Mouse (Mus musculus) embryonic fibroblast, embryonic 13.5 days (primary cell): Measurements from ENCODE around the gene Bicral.

Source experiments
- CTCF ChIP-seq: IDR thresholded peaks from 2 replicates; pipeline ENCODE4 v1.5.1; 2011; ENCODE audit warnings: mild to moderate bottlenecking, control low read depth, low read length, moderate library complexity, borderline replicate concordance; ENCODE audit not compliant: insufficient read depth
- POLR2A ChIP-seq: IDR thresholded peaks from 2 replicates; pipeline ENCODE4 v1.6.1; 2011; ENCODE audit warnings: low read depth, mild to moderate bottlenecking, control low read depth, low read length, moderate library complexity

DNA sequence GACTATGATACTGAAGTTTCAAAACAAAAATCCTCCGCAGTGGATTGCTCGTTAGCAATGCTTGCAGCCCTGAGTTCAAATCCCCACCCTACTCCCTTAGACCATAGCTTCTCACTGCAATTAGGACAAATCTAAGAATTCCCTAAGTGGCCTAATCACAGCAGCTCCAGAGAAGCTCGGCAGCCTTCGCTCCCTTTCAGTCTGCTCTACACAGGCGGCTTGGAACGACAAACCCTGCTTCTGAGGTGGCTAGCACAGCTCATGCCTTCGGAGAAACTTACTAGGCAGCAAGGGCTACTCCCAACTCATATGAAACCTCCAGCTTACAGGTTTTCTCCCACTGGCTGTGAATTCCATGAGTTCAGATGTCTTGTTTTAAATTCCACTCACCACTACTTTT, 4.2 kb downstream of the Bicral start:
- no peak for TF ChIP-seq CTCF
- TF ChIP-seq POLR2A: peak; percentile 42; the same call in 1 of the 2 replicates
